9 mouse cellular contexts compared by ENCODE assay signal in the genomic region with DNA sequence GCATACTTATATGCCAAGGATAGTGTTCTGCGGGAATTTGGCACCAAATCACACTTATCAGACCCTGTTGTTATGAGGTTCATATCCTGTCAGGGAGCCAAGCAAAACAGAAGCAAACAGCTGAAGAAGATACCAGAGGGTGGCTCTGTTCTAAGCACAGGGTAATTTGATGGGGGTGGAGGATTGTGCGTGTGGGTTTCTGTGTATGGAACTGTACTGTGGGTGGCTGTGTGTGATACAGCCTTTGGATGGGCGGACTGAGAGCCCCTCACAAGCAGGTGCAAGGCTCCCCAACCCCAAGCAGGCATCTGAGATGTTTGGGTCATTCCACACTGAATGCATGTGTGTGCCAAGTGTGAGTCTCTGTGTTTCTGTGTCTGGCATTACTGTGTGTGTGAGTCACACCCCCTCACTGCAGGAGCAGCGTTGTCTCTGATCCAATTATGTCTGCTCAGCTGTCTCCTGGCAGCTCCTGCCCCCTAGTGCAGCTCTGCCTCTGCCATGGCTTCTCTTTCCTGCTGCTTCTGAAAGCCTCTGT. TPM values are rescaled to one million over a fixed set of nuclear protein-coding genes. Genes with fewer than 3 reads are reported as not detected.
DNase-seq lines count a peak whose midpoint lies in the region; ATAC-seq lines count a peak whose summit lies in the region.
"Had no signal": no experiment of that assay in that cellular context is flagged by ENCODE, and none has a peak within 500 bp of the region (broad histone marks: within the 10 kb centered on the region; RNA-seq: fewer than 3 reads in every experiment).

No protein-coding gene starts in this region.

- no peak overlapping the region for H3K4me3 ChIP-seq in forebrain, embryonic 10.5 days
- no peak overlapping the region for H3K4me3 ChIP-seq in forebrain, embryonic 11.5 days (ENCODE audit: low read depth, low read length)
- no peak overlapping the region for H3K4me3 ChIP-seq in embryonic facial prominence, embryonic 15.5 days (replicated peaks)
- H3K4me3 ChIP-seq: erythroblast, embryonic 14.5 days had no signal

- H3K4me2 ChIP-seq in forebrain, embryonic 11.5 days (ENCODE audit: low read depth, low read length, severe bottlenecking) = no peak overlapping the region
- no peak overlapping the region for H3K4me2 ChIP-seq in embryonic facial prominence, embryonic 15.5 days (replicated peaks)

- DNase-seq in forebrain, embryonic 10.5 days (ENCODE audit: extremely low spot score, low spot score) = no peak
- DNase-seq in forebrain, embryonic 11.5 days (ENCODE audit: low spot score) = no peak
- peak; percentile 77 for DNase-seq in 3T3-L1 (ENCODE audit: low read depth, low spot score)
- DNase-seq in layer of hippocampus, adult 9-10 months (ENCODE audit: low spot score) = peak; percentile 59
- DNase-seq in right cerebral cortex, postnatal 14 days = peak; percentile 39
- no peak for DNase-seq in heart, postnatal 10 days

- intact Hi-C loops in heart, postnatal 10 days (cut with DNase I) = no loop called here

- no peaks in the 10 kb centered on the region for H3K36me3 ChIP-seq in forebrain, embryonic 10.5 days (replicated peaks)
- H3K36me3 ChIP-seq in forebrain, embryonic 11.5 days (ENCODE audit: control insufficient read depth, insufficient read depth, low read length) = no peaks in the 10 kb centered on the region
- H3K36me3 ChIP-seq in embryonic facial prominence, embryonic 15.5 days = no peaks in the 10 kb centered on the region

- WGBS in forebrain, embryonic 10.5 days = 68% methylated on average over 4 of the region's 4 CpGs
- 64% methylated on average over 4 of the region's 4 CpGs for WGBS in forebrain, embryonic 11.5 days
- 63% methylated on average over 4 of the region's 4 CpGs for WGBS in embryonic facial prominence, embryonic 15.5 days

- peak overlapping the region; percentile 26; the same call in 1 of the 2 replicates for H3K27ac ChIP-seq in forebrain, embryonic 10.5 days
- no peak overlapping the region for H3K27ac ChIP-seq in forebrain, embryonic 11.5 days (ENCODE audit: low read depth, low read length)
- H3K27ac ChIP-seq in embryonic facial prominence, embryonic 15.5 days (replicated peaks) = no peak overlapping the region

- peaks cover 16% of the 10 kb centered on the region for H3K4me1 ChIP-seq in forebrain, embryonic 10.5 days
- no peaks in the 10 kb centered on the region; the same call in 1 of the 2 replicates for H3K4me1 ChIP-seq in forebrain, embryonic 11.5 days (replicated peaks; ENCODE audit: control insufficient read depth, insufficient read depth, low read length)
- H3K4me1 ChIP-seq in embryonic facial prominence, embryonic 15.5 days = peaks cover 23% of the 10 kb centered on the region

- no peaks in the 10 kb centered on the region for H3K9me3 ChIP-seq in forebrain, embryonic 10.5 days
- H3K9me3 ChIP-seq in forebrain, embryonic 11.5 days (ENCODE audit: control insufficient read depth, low read length) = no peaks in the 10 kb centered on the region
- H3K9me3 ChIP-seq in embryonic facial prominence, embryonic 15.5 days (replicated peaks) = no peaks in the 10 kb centered on the region

- ATAC-seq in forebrain, embryonic 11.5 days (replicated peaks; ENCODE audit: low FRiP score) = no peak
- peak; percentile 67 for ATAC-seq in embryonic facial prominence, embryonic 15.5 days (ENCODE audit: insufficient number of reproducible peaks, low FRiP score, low TSS enrichment, low read depth)
- no peak for ATAC-seq in activated CD4-positive, CD25-positive, alpha-beta regulatory T cell, adult 4 months

- peaks cover 14% of the 10 kb centered on the region for H3K27me3 ChIP-seq in forebrain, embryonic 10.5 days (ENCODE audit: poor library complexity, severe bottlenecking)
- no peaks in the 10 kb centered on the region for H3K27me3 ChIP-seq in forebrain, embryonic 11.5 days (ENCODE audit: control insufficient read depth, insufficient read depth, low read length)
- no peaks in the 10 kb centered on the region for H3K27me3 ChIP-seq in embryonic facial prominence, embryonic 15.5 days

- H3K9ac ChIP-seq in forebrain, embryonic 11.5 days (ENCODE audit: low read length) = no peak overlapping the region
- no peak overlapping the region for H3K9ac ChIP-seq in embryonic facial prominence, embryonic 15.5 days

RNA-seq across cellular contexts. Expression of a gene that starts 11.8 kb away (rescaled TPM):
- 9.1 and 9.6 TPM in 2 replicates for polyA plus RNA-seq in forebrain, embryonic 10.5 days (2016; fragmentation: Nextera tagmentation; extraction: Ambion mirVana)
- polyA plus RNA-seq in forebrain, embryonic 11.5 days (2014; fragmentation: Nextera tagmentation; extraction: Ambion mirVana) = 6.3 and 8.6 TPM in 2 replicates
- polyA plus RNA-seq in embryonic facial prominence, embryonic 15.5 days (2015; fragmentation: Nextera tagmentation; extraction: Ambion mirVana) = 33.9 and 34.2 TPM in 2 replicates
- polyA plus RNA-seq in activated CD4-positive, CD25-positive, alpha-beta regulatory T cell, adult 4 months (2017; shearing (Covaris generic)) = 1 to 10 TPM; 2.5 to 2.9 TPM
- total RNA-seq in heart, postnatal 10 days (2021) = 10 to 100 TPM; 22.1 to 32.3 TPM

RNA-seq across cellular contexts. Expression of a gene that starts 19.2 kb away (rescaled TPM):
- polyA plus RNA-seq in forebrain, embryonic 10.5 days (2016; fragmentation: Nextera tagmentation; extraction: Ambion mirVana) = 11.7 and 12.9 TPM in 2 replicates
- 10.5 and 14.5 TPM in 2 replicates for polyA plus RNA-seq in forebrain, embryonic 11.5 days (2014; fragmentation: Nextera tagmentation; extraction: Ambion mirVana)
- 82.5 and 82.8 TPM in 2 replicates for polyA plus RNA-seq in embryonic facial prominence, embryonic 15.5 days (2015; fragmentation: Nextera tagmentation; extraction: Ambion mirVana)
- polyA plus RNA-seq in activated CD4-positive, CD25-positive, alpha-beta regulatory T cell, adult 4 months (2017; shearing (Covaris generic)) = 10 to 100 TPM; 27.1 to 51.2 TPM
- total RNA-seq in heart, postnatal 10 days (2021) = 10 to 100 TPM; 49.4 to 50.7 TPM

RNA-seq across cellular contexts. Expression of a gene that starts 26.6 kb away (rescaled TPM):
- 18.4 and 25.9 TPM in 2 replicates for polyA plus RNA-seq in forebrain, embryonic 10.5 days (2016; fragmentation: Nextera tagmentation; extraction: Ambion mirVana)
- polyA plus RNA-seq in forebrain, embryonic 11.5 days (2014; fragmentation: Nextera tagmentation; extraction: Ambion mirVana) = 15.9 and 16.4 TPM in 2 replicates
- 20.4 and 21.5 TPM in 2 replicates for polyA plus RNA-seq in embryonic facial prominence, embryonic 15.5 days (2015; fragmentation: Nextera tagmentation; extraction: Ambion mirVana)
- polyA plus RNA-seq in activated CD4-positive, CD25-positive, alpha-beta regulatory T cell, adult 4 months (2017; shearing (Covaris generic)) = 10 to 100 TPM; 38.2 to 56.7 TPM
- total RNA-seq in heart, postnatal 10 days (2021) = 10 to 100 TPM; 11.4 to 13.7 TPM

Comparison
In these comparisons a context has a peak if more than half of its experiments do, and no peak if none do; other contexts are left out.
1. DNase-seq: peak in 3T3-L1 (single experiment), layer of hippocampus, adult 9-10 months (single experiment) and right cerebral cortex, postnatal 14 days (single experiment); none in forebrain, embryonic 10.5 days (single experiment), forebrain, embryonic 11.5 days (single experiment) and heart, postnatal 10 days (0 of 2).